Comparison of ENCODE assay signal across 18 mouse cellular contexts in the genomic region with DNA sequence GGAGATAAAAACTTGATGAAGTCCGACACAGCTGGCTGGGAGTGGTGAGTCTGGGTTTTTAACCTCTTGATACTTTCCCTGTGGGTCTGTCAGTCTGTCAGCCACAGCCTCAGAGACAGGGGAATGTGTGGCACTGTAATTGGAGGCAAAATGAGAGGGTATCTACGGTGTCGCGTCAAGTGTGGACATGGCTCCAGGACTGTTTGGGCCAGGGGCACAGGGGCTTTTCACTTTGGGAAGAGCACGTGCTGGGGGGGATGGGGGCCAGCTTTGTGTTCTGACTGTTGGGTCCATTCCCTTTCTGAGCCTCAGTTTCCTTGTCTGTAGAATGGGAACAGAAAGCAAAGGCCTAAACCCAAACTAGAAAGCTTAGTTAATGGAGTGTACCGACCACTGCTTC. TPM values are rescaled to one million over a fixed set of nuclear protein-coding genes. Genes with fewer than 3 reads are reported as not detected.
A peak's percentile ranks its signal among the peaks of the same experiment; 100 is the strongest.
DNase-seq lines count a peak whose midpoint lies in the region; ATAC-seq lines count a peak whose summit lies in the region.
"Had no signal": no experiment of that assay in that cellular context is flagged by ENCODE, and none has a peak within 500 bp of the region (broad histone marks: within the 10 kb centered on the region; RNA-seq: fewer than 3 reads in every experiment).

No protein-coding gene starts in this region.

- 0 out of 2 replicates have a peak overlapping the region, but pooled peaks have one; percentile 5 for H3K27ac ChIP-seq in forebrain, embryonic 12.5 days
- H3K27ac ChIP-seq in forebrain, embryonic 11.5 days (ENCODE audit: low read depth, low read length) = no peak overlapping the region
- H3K27ac ChIP-seq in hindbrain, embryonic 15.5 days (replicated peaks) = 0 out of 2 replicates have a peak overlapping the region, but pooled peaks have one; percentile 33
- no peak overlapping the region for H3K27ac ChIP-seq in hindbrain, embryonic 11.5 days (ENCODE audit: low read depth, low read length)
- peak overlapping the region; percentile 85 for H3K27ac ChIP-seq in neural tube, embryonic 13.5 days (replicated peaks)
- H3K27ac ChIP-seq: embryonic facial prominence, embryonic 12.5 days; limb, embryonic 15.5 days; macrophage; midbrain, embryonic 12.5 days had no signal

- no peak overlapping the region for H3K4me3 ChIP-seq in forebrain, embryonic 12.5 days (replicated peaks)
- H3K4me3 ChIP-seq in forebrain, embryonic 11.5 days (ENCODE audit: low read depth, low read length) = no peak overlapping the region
- H3K4me3 ChIP-seq in hindbrain, embryonic 15.5 days = no peak overlapping the region
- no peak overlapping the region for H3K4me3 ChIP-seq in hindbrain, embryonic 11.5 days (ENCODE audit: low read depth, low read length)
- H3K4me3 ChIP-seq in neural tube, embryonic 13.5 days = no peak overlapping the region
- H3K4me3 ChIP-seq: embryonic facial prominence, embryonic 12.5 days; heart, embryonic 12.5 days; limb, embryonic 15.5 days; midbrain, embryonic 12.5 days had no signal

- H3K27me3 ChIP-seq in forebrain, embryonic 12.5 days = peaks cover 17% of the 10 kb centered on the region
- peaks cover 6% of the 10 kb centered on the region for H3K27me3 ChIP-seq in forebrain, embryonic 11.5 days (ENCODE audit: control insufficient read depth, insufficient read depth, low read length)
- no peaks in the 10 kb centered on the region for H3K27me3 ChIP-seq in hindbrain, embryonic 15.5 days
- H3K27me3 ChIP-seq in hindbrain, embryonic 11.5 days (ENCODE audit: control insufficient read depth, insufficient read depth, low read length) = peaks cover 8% of the 10 kb centered on the region
- no peaks in the 10 kb centered on the region for H3K27me3 ChIP-seq in neural tube, embryonic 13.5 days
- H3K27me3 ChIP-seq: limb, embryonic 15.5 days had no signal

- no peak for DNase-seq in forebrain, embryonic 11.5 days (ENCODE audit: low spot score)
- DNase-seq in hindbrain, embryonic 11.5 days (ENCODE audit: low spot score) = no peak
- DNase-seq in neural tube, embryonic 10.5 days (ENCODE audit: extremely low spot score, low spot score) = no peak
- DNase-seq: adrenal gland, postnatal 10 days; gastrocnemius, postnatal 36 days; heart, postnatal 36 days; kidney, adult 18-20 months; lung, embryonic 14.5 days; thymus, postnatal 25 days had no signal

- 90% methylated on average over 6 of the region's 6 CpGs for WGBS in forebrain, embryonic 12.5 days
- WGBS in forebrain, embryonic 11.5 days = 85% methylated on average over 6 of the region's 6 CpGs
- WGBS in hindbrain, embryonic 15.5 days = 81% methylated on average over 6 of the region's 6 CpGs
- WGBS in hindbrain, embryonic 11.5 days = 87% methylated on average over 6 of the region's 6 CpGs
- 92% methylated on average over 6 of the region's 6 CpGs for WGBS in neural tube, embryonic 13.5 days

- no peak for ATAC-seq in forebrain, embryonic 12.5 days (ENCODE audit: low FRiP score)
- no peak for ATAC-seq in forebrain, embryonic 11.5 days (replicated peaks; ENCODE audit: low FRiP score)
- no peak for ATAC-seq in hindbrain, embryonic 15.5 days (ENCODE audit: low FRiP score, low read depth)
- ATAC-seq in hindbrain, embryonic 11.5 days (ENCODE audit: low FRiP score) = no peak
- no peak for ATAC-seq in neural tube, embryonic 13.5 days (ENCODE audit: low read depth)
- ATAC-seq in activated CD4-positive, CD25-positive, alpha-beta regulatory T cell, adult 4 months = no peak

- peaks cover 26% of the 10 kb centered on the region for H3K4me1 ChIP-seq in forebrain, embryonic 12.5 days
- H3K4me1 ChIP-seq in forebrain, embryonic 11.5 days (replicated peaks; ENCODE audit: control insufficient read depth, insufficient read depth, low read length) = no peaks in the 10 kb centered on the region
- H3K4me1 ChIP-seq in hindbrain, embryonic 15.5 days (replicated peaks) = peaks cover 86% of the 10 kb centered on the region
- H3K4me1 ChIP-seq in hindbrain, embryonic 11.5 days (replicated peaks; ENCODE audit: control insufficient read depth, insufficient read depth, low read length) = peaks cover 4% of the 10 kb centered on the region; the same call in 1 of the 2 replicates
- H3K4me1 ChIP-seq in neural tube, embryonic 13.5 days (replicated peaks) = peaks cover 96% of the 10 kb centered on the region

- H3K9ac ChIP-seq in forebrain, embryonic 12.5 days = no peak overlapping the region
- H3K9ac ChIP-seq in forebrain, embryonic 11.5 days (ENCODE audit: low read length) = no peak overlapping the region
- H3K9ac ChIP-seq in hindbrain, embryonic 15.5 days = no peak overlapping the region
- H3K9ac ChIP-seq in hindbrain, embryonic 11.5 days (ENCODE audit: low read depth, low read length) = no peak overlapping the region
- H3K9ac ChIP-seq in neural tube, embryonic 13.5 days = 0 out of 2 replicates have a peak overlapping the region, but pooled peaks have one; percentile 31
- H3K9ac ChIP-seq: embryonic facial prominence, embryonic 12.5 days; heart, embryonic 12.5 days; limb, embryonic 15.5 days; lung, embryonic 14.5 days; midbrain, embryonic 12.5 days had no signal

- H3K9me3 ChIP-seq in forebrain, embryonic 12.5 days = no peaks in the 10 kb centered on the region
- H3K9me3 ChIP-seq in forebrain, embryonic 11.5 days (ENCODE audit: control insufficient read depth, low read length) = no peaks in the 10 kb centered on the region
- no peaks in the 10 kb centered on the region for H3K9me3 ChIP-seq in hindbrain, embryonic 15.5 days
- H3K9me3 ChIP-seq in hindbrain, embryonic 11.5 days (ENCODE audit: control insufficient read depth, low read length) = no peaks in the 10 kb centered on the region
- H3K9me3 ChIP-seq in neural tube, embryonic 13.5 days = no peaks in the 10 kb centered on the region
- H3K9me3 ChIP-seq: embryonic facial prominence, embryonic 12.5 days; heart, embryonic 12.5 days; limb, embryonic 15.5 days; midbrain, embryonic 12.5 days had no signal

- H3K4me2 ChIP-seq in forebrain, embryonic 12.5 days = no peak overlapping the region
- H3K4me2 ChIP-seq in forebrain, embryonic 11.5 days (ENCODE audit: low read depth, low read length, severe bottlenecking) = no peak overlapping the region
- H3K4me2 ChIP-seq in hindbrain, embryonic 15.5 days = peak overlapping the region; percentile 33
- H3K4me2 ChIP-seq in hindbrain, embryonic 11.5 days (replicated peaks; ENCODE audit: low read depth, low read length) = no peak overlapping the region
- peak overlapping the region; percentile 36 for H3K4me2 ChIP-seq in neural tube, embryonic 13.5 days
- H3K4me2 ChIP-seq: embryonic facial prominence, embryonic 12.5 days; heart, embryonic 12.5 days; limb, embryonic 15.5 days; lung, embryonic 14.5 days; midbrain, embryonic 12.5 days had no signal

- peaks cover 25% of the 10 kb centered on the region for H3K36me3 ChIP-seq in forebrain, embryonic 12.5 days (replicated peaks)
- no peaks in the 10 kb centered on the region for H3K36me3 ChIP-seq in forebrain, embryonic 11.5 days (ENCODE audit: control insufficient read depth, insufficient read depth, low read length)
- H3K36me3 ChIP-seq in hindbrain, embryonic 15.5 days = peaks cover 11% of the 10 kb centered on the region; the same call in 1 of the 2 replicates
- no peaks in the 10 kb centered on the region for H3K36me3 ChIP-seq in hindbrain, embryonic 11.5 days (ENCODE audit: control insufficient read depth, insufficient read depth, low read length)
- H3K36me3 ChIP-seq in neural tube, embryonic 13.5 days = peaks cover 55% of the 10 kb centered on the region

RNA-seq across cellular contexts. Expression of gene Ppara, which starts 51.5 kb away (rescaled TPM):
- polyA plus RNA-seq in forebrain, embryonic 12.5 days (2016; fragmentation: Nextera tagmentation; extraction: Ambion mirVana) = 0.53 and 0.74 TPM in 2 replicates
- polyA plus RNA-seq in forebrain, embryonic 11.5 days (2014; fragmentation: Nextera tagmentation; extraction: Ambion mirVana) = 0.31 and 0.51 TPM in 2 replicates
- polyA plus RNA-seq in hindbrain, embryonic 15.5 days (2015; fragmentation: Nextera tagmentation; extraction: Ambion mirVana) = 1.6 and 2.1 TPM in 2 replicates
- 0.49 and 1.5 TPM in 2 replicates for polyA plus RNA-seq in hindbrain, embryonic 11.5 days (2014; fragmentation: Nextera tagmentation; extraction: Ambion mirVana)
- 1.0 and 2.0 TPM in 2 replicates for polyA plus RNA-seq in neural tube, embryonic 13.5 days (2015; fragmentation: Nextera tagmentation; extraction: Ambion mirVana)
- under 1 TPM in 1 of 2 experiments, not detected in 1; 0.09 TPM for polyA plus RNA-seq in activated CD4-positive, CD25-positive, alpha-beta regulatory T cell, adult 4 months (2017; shearing (Covaris generic))
- polyA plus RNA-seq: macrophage had no signal

Comparison
In these comparisons a context has a peak if more than half of its experiments do, and no peak if none do; other contexts are left out.
1. H3K27ac ChIP-seq: peak in forebrain, embryonic 12.5 days (single experiment), hindbrain, embryonic 15.5 days (single experiment) and neural tube, embryonic 13.5 days (single experiment); none in forebrain, embryonic 11.5 days (single experiment) and hindbrain, embryonic 11.5 days (single experiment).
2. H3K4me2 ChIP-seq: peak in hindbrain, embryonic 15.5 days (single experiment) and neural tube, embryonic 13.5 days (single experiment); none in forebrain, embryonic 12.5 days (single experiment), forebrain, embryonic 11.5 days (single experiment) and hindbrain, embryonic 11.5 days (single experiment).